Mouse (Mus musculus) spleen, postnatal 14 days (tissue): ENCODE measurements at regions not wholly inside any gene's neighbourhood (a gene's known extent, or its start where the extent isn't known, plus 50 kb on each side); places are given as distances from the start of the nearest gene placed in this dataset.

ENCODE experiments used
- DNase-seq, 2 experiments: peaks; one replicate each; pipeline ENCODE4 v3.0.0; 2021 to 2022; ENCODE audit warnings: low spot score in 2 of 2

GRCm38 (mm10) chr8:127979180-127980030 lies 379.0 kb upstream of the Nrp1 start:
- DNase-seq: no peak

- no peak for DNase-seq
Observed at GRCm38 (mm10) chr8:127982165-127982564, 376.2 kb upstream of the Nrp1 start.

GRCm38 (mm10) chr8:127985616-127986015 lies 372.8 kb upstream of the Nrp1 start:
- no peak for DNase-seq

- DNase-seq: no peak
Observed at GRCm38 (mm10) chr8:127988887-127989286, 369.5 kb upstream of the Nrp1 start.

- no peak for DNase-seq
Observed at GRCm38 (mm10) chr8:127994898-127995297, 363.5 kb upstream of the Nrp1 start.

- no peak for DNase-seq
Observed at GRCm38 (mm10) chr8:127995490-127995889, 362.9 kb upstream of the Nrp1 start.

- DNase-seq: no peak
Observed at GRCm38 (mm10) chr8:128002386-128002785, 356.0 kb upstream of the Nrp1 start.

GRCm38 (mm10) chr8:128002806-128003205 lies 355.6 kb upstream of the Nrp1 start:
- no peak for DNase-seq

GRCm38 (mm10) chr8:128003385-128003784 lies 355.0 kb upstream of the Nrp1 start:
- DNase-seq: no peak

- no peak for DNase-seq
Observed at GRCm38 (mm10) chr8:128003881-128004286, 354.5 kb upstream of the Nrp1 start.

- DNase-seq: no peak
Observed at GRCm38 (mm10) chr8:128009393-128010010, 348.9 kb upstream of the Nrp1 start.

GRCm38 (mm10) chr8:128017171-128017570 lies 341.2 kb upstream of the Nrp1 start:
- no peak for DNase-seq

- no peak for DNase-seq
Observed at GRCm38 (mm10) chr8:128023661-128024060, 334.7 kb upstream of the Nrp1 start.

- DNase-seq: no peak
Observed at GRCm38 (mm10) chr8:128024774-128025222, 333.6 kb upstream of the Nrp1 start.

- DNase-seq: no peak
Observed at GRCm38 (mm10) chr8:128025251-128025856, 333.1 kb upstream of the Nrp1 start.

GRCm38 (mm10) chr8:128026981-128027380 lies 331.4 kb upstream of the Nrp1 start:
- no peak for DNase-seq

GRCm38 (mm10) chr8:128030335-128031280 lies 327.8 kb upstream of the Nrp1 start:
- DNase-seq: no peak

GRCm38 (mm10) chr8:128034127-128034526 lies 324.3 kb upstream of the Nrp1 start:
- DNase-seq: no peak

GRCm38 (mm10) chr8:128035672-128036071 lies 322.7 kb upstream of the Nrp1 start:
- no peak for DNase-seq

- DNase-seq: no peak
Observed at GRCm38 (mm10) chr8:128039341-128040064, 318.9 kb upstream of the Nrp1 start.

GRCm38 (mm10) chr8:128042877-128043276 lies 315.5 kb upstream of the Nrp1 start:
- no peak for DNase-seq
